ENCODE assay signal across 19 mouse cellular contexts in the genomic region with DNA sequence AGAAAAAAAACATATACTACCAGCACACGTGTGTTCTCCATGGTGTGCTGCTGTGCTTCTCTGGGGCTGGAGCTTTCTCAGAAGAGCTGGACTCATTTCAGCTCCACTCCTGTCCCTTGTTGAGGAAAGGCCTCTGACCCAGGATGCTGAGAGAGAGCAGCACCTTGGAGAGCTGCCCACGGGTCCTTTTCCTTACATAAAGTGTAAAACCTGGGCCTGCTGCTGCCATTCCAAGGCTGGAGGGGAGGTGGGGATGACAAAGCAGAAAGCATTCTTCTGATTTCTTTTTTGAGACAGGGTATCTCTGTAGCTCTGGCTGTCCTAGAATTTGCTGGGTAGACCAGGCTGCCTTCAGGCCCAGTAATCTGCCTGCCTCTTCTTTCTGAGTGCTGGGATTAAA. TPM values are rescaled to one million over a fixed set of nuclear protein-coding genes. Genes with fewer than 3 reads are reported as not detected.
DNase-seq lines count a peak whose midpoint lies in the region; ATAC-seq and TF ChIP-seq lines count a peak whose summit lies in the region.
"Had no signal": no experiment of that assay in that cellular context is flagged by ENCODE, and none has a peak within 500 bp of the region (broad histone marks: within the 10 kb centered on the region; RNA-seq: fewer than 3 reads in every experiment).

No protein-coding gene starts in this region.

- no peaks in the 10 kb centered on the region for H3K9me3 ChIP-seq in lung, embryonic 14.5 days (ENCODE audit: low read depth, low read length)
- H3K9me3 ChIP-seq in embryonic facial prominence, embryonic 11.5 days (replicated peaks; ENCODE audit: control insufficient read depth, low read length), result no peaks in the 10 kb centered on the region
- H3K9me3 ChIP-seq: embryonic facial prominence, embryonic 13.5 days; heart, embryonic 10.5 days; lung, embryonic 15.5 days; midbrain, embryonic 13.5 days had no signal

- no peak overlapping the region for H3K4me3 ChIP-seq in lung, embryonic 14.5 days (ENCODE audit: low read depth, low read length)
- H3K4me3 ChIP-seq in embryonic facial prominence, embryonic 11.5 days (ENCODE audit: low read depth, low read length), result no peak overlapping the region
- H3K4me3 ChIP-seq in thymus, adult 2 months (ENCODE audit: control insufficient read depth, insufficient read depth, low read length), result no peak overlapping the region
- H3K4me3 ChIP-seq: embryonic facial prominence, embryonic 13.5 days; heart, embryonic 10.5 days; lung, embryonic 15.5 days; midbrain, embryonic 13.5 days had no signal

- H3K36me3 ChIP-seq in lung, embryonic 14.5 days (ENCODE audit: insufficient read depth), result peaks cover 40% of the 10 kb centered on the region
- no peaks in the 10 kb centered on the region; the same call in none of the 2 replicates for H3K36me3 ChIP-seq in embryonic facial prominence, embryonic 11.5 days (replicated peaks; ENCODE audit: control insufficient read depth, insufficient read depth, low read depth, low read length)
- peaks cover 26% of the 10 kb centered on the region for H3K36me3 ChIP-seq in thymus, adult 2 months (ENCODE audit: control insufficient read depth, insufficient read depth, low read length)

- no peaks in the 10 kb centered on the region for H3K27me3 ChIP-seq in lung, embryonic 14.5 days (ENCODE audit: insufficient read depth, low read length)
- H3K27me3 ChIP-seq in embryonic facial prominence, embryonic 11.5 days (ENCODE audit: control insufficient read depth, insufficient read depth, low read length), result no peaks in the 10 kb centered on the region
- no peaks in the 10 kb centered on the region for H3K27me3 ChIP-seq in thymus, adult 2 months (ENCODE audit: control insufficient read depth, insufficient read depth, low read length)
- H3K27me3 ChIP-seq: embryonic facial prominence, embryonic 13.5 days; lung, embryonic 15.5 days; midbrain, embryonic 13.5 days had no signal

- TF ChIP-seq CTCF in lung, embryonic 14.5 days (IDR thresholded peaks at IDR 0.05; ENCODE audit: low read depth), result no peak
- no peak for TF ChIP-seq CTCF in thymus, adult 2 months (IDR thresholded peaks at IDR 0.05; ENCODE audit: borderline replicate concordance, control insufficient read depth, extremely low read depth, insufficient read depth, low read length, poor library complexity)

- ATAC-seq in lung, embryonic 14.5 days (ENCODE audit: insufficient read depth), result no peak
- ATAC-seq in embryonic facial prominence, embryonic 11.5 days (replicated peaks; ENCODE audit: insufficient number of reproducible peaks, low FRiP score, low TSS enrichment, low read depth), result no peak
- ATAC-seq: intestine, embryonic 16.5 days; midbrain, embryonic 13.5 days had no signal

- no peak overlapping the region for H3K9ac ChIP-seq in lung, embryonic 14.5 days
- no peak overlapping the region for H3K9ac ChIP-seq in embryonic facial prominence, embryonic 11.5 days (replicated peaks; ENCODE audit: low read length)
- H3K9ac ChIP-seq: embryonic facial prominence, embryonic 13.5 days; hindbrain, embryonic 14.5 days; lung, embryonic 15.5 days; midbrain, embryonic 13.5 days had no signal

- H3K4me2 ChIP-seq in lung, embryonic 14.5 days, result no peak overlapping the region
- no peak overlapping the region for H3K4me2 ChIP-seq in embryonic facial prominence, embryonic 11.5 days (ENCODE audit: low read depth, low read length)
- H3K4me2 ChIP-seq: embryonic facial prominence, embryonic 13.5 days; hindbrain, embryonic 14.5 days; liver, embryonic 11.5 days; lung, embryonic 15.5 days; midbrain, embryonic 13.5 days had no signal

- no peak overlapping the region for H3K27ac ChIP-seq in lung, embryonic 14.5 days (ENCODE audit: low read depth)
- H3K27ac ChIP-seq in embryonic facial prominence, embryonic 11.5 days (replicated peaks; ENCODE audit: low read depth, low read length), result no peak overlapping the region
- H3K27ac ChIP-seq in thymus, adult 2 months (ENCODE audit: control insufficient read depth, insufficient read depth, low read length), result no peak overlapping the region
- H3K27ac ChIP-seq: embryonic facial prominence, embryonic 13.5 days; heart, embryonic 10.5 days; hindbrain, embryonic 14.5 days; lung, embryonic 15.5 days; midbrain, embryonic 13.5 days had no signal

- peak; percentile 16 for DNase-seq in embryo, embryonic 11 days
- no peak for DNase-seq in embryo, embryonic 9.5 days (ENCODE audit: extremely low spot score)
- DNase-seq in lung, embryonic 14.5 days, result peak; percentile 35
- DNase-seq in lung, adult 18-20 months, result no peak
- peak; percentile 22 for DNase-seq in embryonic facial prominence, embryonic 11.5 days (ENCODE audit: low spot score)
- no peak for DNase-seq in thymus, adult 2 months
- DNase-seq in gastrocnemius, postnatal 4 days (ENCODE audit: low spot score in 2 of 2), result no peak
- DNase-seq: adrenal gland, postnatal 14 days; cerebellum, adult 8-10 months; gastrocnemius, postnatal 36 days; heart, postnatal 10 days had no signal

- no peak for TF ChIP-seq POLR2A in thymus, adult 2 months (IDR thresholded peaks at IDR 0.05; ENCODE audit: control insufficient read depth, extremely low read depth, insufficient read depth, low read length, poor library complexity)

- WGBS in lung, embryonic 14.5 days, result 36% methylated on average over 2 of the region's 2 CpGs
- 41% methylated on average over 2 of the region's 2 CpGs for WGBS in embryonic facial prominence, embryonic 11.5 days
- WGBS in thymus, adult 2 months, result 82% methylated on average over 2 of the region's 2 CpGs

- H3K4me1 ChIP-seq in lung, embryonic 14.5 days (ENCODE audit: insufficient read depth), result peaks cover 4% of the 10 kb centered on the region; the same call in 1 of the 2 replicates
- H3K4me1 ChIP-seq in embryonic facial prominence, embryonic 11.5 days (ENCODE audit: control insufficient read depth, insufficient read depth, low read length), result no peaks in the 10 kb centered on the region
- H3K4me1 ChIP-seq in thymus, adult 2 months (replicated peaks; ENCODE audit: control insufficient read depth, insufficient read depth, low read length), result peaks cover 10% of the 10 kb centered on the region

RNA-seq across cellular contexts. Expression of gene Rnf114, which starts 14.3 kb away (rescaled TPM):
- polyA plus RNA-seq in lung, embryonic 14.5 days (2014; fragmentation: Nextera tagmentation; extraction: Ambion mirVana), result 94.7 and 98.7 TPM in 2 replicates
- polyA plus RNA-seq in embryonic facial prominence, embryonic 11.5 days (2014; fragmentation: Nextera tagmentation; extraction: Ambion mirVana), result 113 and 119 TPM in 2 replicates
- polyA plus RNA-seq in thymus, adult 2 months (2012; rRNA removed), result 189 and 234 TPM in 2 replicates
- total RNA-seq in gastrocnemius, postnatal 4 days (2021), result 10 to 100 TPM; 22.6 to 23.3 TPM

RNA-seq across cellular contexts. Expression of gene Spata2, which starts 14.6 kb away (rescaled TPM):
- 15.6 and 16.4 TPM in 2 replicates for polyA plus RNA-seq in lung, embryonic 14.5 days (2014; fragmentation: Nextera tagmentation; extraction: Ambion mirVana)
- 12.1 and 13.1 TPM in 2 replicates for polyA plus RNA-seq in embryonic facial prominence, embryonic 11.5 days (2014; fragmentation: Nextera tagmentation; extraction: Ambion mirVana)
- polyA plus RNA-seq in thymus, adult 2 months (2012; rRNA removed), result 60.6 and 65.2 TPM in 2 replicates
- 10 to 100 TPM; 16.2 to 19.5 TPM for total RNA-seq in gastrocnemius, postnatal 4 days (2021)

RNA-seq across cellular contexts. Expression of gene Slc9a8, which starts 56.6 kb away (rescaled TPM):
- 22.5 and 23.6 TPM in 2 replicates for polyA plus RNA-seq in lung, embryonic 14.5 days (2014; fragmentation: Nextera tagmentation; extraction: Ambion mirVana)
- polyA plus RNA-seq in embryonic facial prominence, embryonic 11.5 days (2014; fragmentation: Nextera tagmentation; extraction: Ambion mirVana), result 13.5 and 13.9 TPM in 2 replicates
- 75.4 and 90.9 TPM in 2 replicates for polyA plus RNA-seq in thymus, adult 2 months (2012; rRNA removed)
- total RNA-seq in gastrocnemius, postnatal 4 days (2021), result 10 to 100 TPM; 28.4 to 32.3 TPM

RNA-seq across cellular contexts. Expression of gene Snai1, which starts 59.9 kb away (rescaled TPM):
- 152 and 162 TPM in 2 replicates for polyA plus RNA-seq in lung, embryonic 14.5 days (2014; fragmentation: Nextera tagmentation; extraction: Ambion mirVana)
- 66.8 and 76.2 TPM in 2 replicates for polyA plus RNA-seq in embryonic facial prominence, embryonic 11.5 days (2014; fragmentation: Nextera tagmentation; extraction: Ambion mirVana)
- polyA plus RNA-seq in thymus, adult 2 months (2012; rRNA removed), result 10.6 and 10.7 TPM in 2 replicates
- 1 to 10 TPM; 6.3 to 7.0 TPM for total RNA-seq in gastrocnemius, postnatal 4 days (2021)
- polyA plus RNA-seq: macrophage had no signal

Comparison
In these comparisons a context has a peak if more than half of its experiments do, and no peak if none do; other contexts are left out.
1. DNase-seq: peak in embryo, embryonic 11 days (single experiment), lung, embryonic 14.5 days (single experiment) and embryonic facial prominence, embryonic 11.5 days (single experiment); none in embryo, embryonic 9.5 days (single experiment), lung, adult 18-20 months (0 of 2), thymus, adult 2 months (single experiment) and gastrocnemius, postnatal 4 days (0 of 2).